Mouse (Mus musculus) kidney, adult 2 months (tissue): ENCODE data around the gene Myo1e.

Source experiments
- CTCF ChIP-seq: fragments of 200-500 bp; conservative IDR thresholded peaks from 2 replicates; pipeline ENCODE4 v1.5.1; 2011; ENCODE audit warnings: low read depth, mild to moderate bottlenecking, control low read depth, low read length, moderate library complexity, mixed read lengths; ENCODE audit not compliant: insufficient read depth, insufficient read length
- POLR2A ChIP-seq: fragments of 200-500 bp; IDR thresholded peaks from one replicate; pipeline ENCODE4 v1.6.1; 2011; ENCODE audit warnings: low read depth, low read length, control low read depth

DNA sequence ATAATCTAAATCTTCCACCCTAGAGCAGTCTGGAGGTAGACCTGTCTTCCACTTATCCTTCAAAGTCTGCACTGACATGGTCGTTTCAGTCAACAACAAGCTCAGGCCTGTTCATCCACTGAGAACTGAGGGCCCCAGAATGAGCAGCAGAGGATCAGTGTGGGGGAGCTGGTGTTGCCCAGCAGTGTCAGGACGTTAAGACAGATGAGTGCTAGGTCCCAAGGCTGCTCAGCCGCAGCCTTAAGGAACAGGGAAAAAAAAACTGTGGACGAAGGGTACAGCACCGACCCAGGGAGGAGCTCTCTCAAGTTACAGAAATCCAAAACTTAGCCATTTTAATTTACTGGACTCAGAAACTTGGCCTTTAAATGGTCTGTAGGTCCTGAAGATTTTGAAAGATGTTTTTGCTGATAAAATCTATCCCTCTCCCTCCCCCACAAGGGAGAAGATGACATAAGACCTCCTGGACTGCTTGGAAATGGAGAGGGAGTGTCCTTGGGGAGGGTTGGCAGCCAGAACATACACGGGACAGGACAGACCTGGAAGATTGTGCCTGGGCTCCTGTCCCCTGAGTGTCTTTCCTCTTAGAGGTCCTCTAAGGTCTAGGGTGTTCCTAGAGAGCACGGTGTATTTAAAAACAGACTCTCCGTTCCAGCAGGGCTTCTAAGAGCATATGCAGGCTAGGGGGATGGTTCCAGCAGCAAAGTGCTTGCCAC lies 118.9 kb downstream of the Myo1e start:
- TF ChIP-seq POLR2A = no peak
- no peak for TF ChIP-seq CTCF
